ENCODE assay signal across 18 mouse cellular contexts in genomic region chr6:91589181-91589580, GRCm38 (mm10).
DNase-seq lines count a peak whose midpoint lies in the region; ATAC-seq and TF ChIP-seq lines count a peak whose summit lies in the region.
"Had no signal": no experiment of that assay in that cellular context is flagged by ENCODE, and none has a peak within 500 bp of the region (broad histone marks: within the 10 kb centered on the region; RNA-seq: fewer than 3 reads in every experiment).

No protein-coding gene starts in this region.

- no peak for TF ChIP-seq EP300 in stomach, postnatal 0 days (optimal IDR thresholded peaks at IDR 0.05)

- no peak for TF ChIP-seq CTCF in liver, adult 2 months (IDR thresholded peaks at IDR 0.05; ENCODE audit: low read depth, low read length)
- TF ChIP-seq CTCF in kidney, postnatal 0 days (IDR thresholded peaks at IDR 0.05; ENCODE audit: low read depth) = no peak
- TF ChIP-seq CTCF in stomach, postnatal 0 days (IDR thresholded peaks at IDR 0.05; ENCODE audit: low read depth) = no peak

- 64% methylated on average over 4 of the region's 4 CpGs for WGBS in liver, adult 2 months
- WGBS in kidney, postnatal 0 days = 70% methylated on average over 4 of the region's 4 CpGs
- WGBS in stomach, postnatal 0 days = 54% methylated on average over 4 of the region's 4 CpGs

- no peaks in the 10 kb centered on the region for H3K36me3 ChIP-seq in liver, adult 2 months (ENCODE audit: control insufficient read depth, insufficient read depth, low read length)
- H3K36me3 ChIP-seq in kidney, postnatal 0 days (ENCODE audit: insufficient read depth, low read length) = no peaks in the 10 kb centered on the region
- H3K36me3 ChIP-seq in stomach, postnatal 0 days (ENCODE audit: control insufficient read depth, insufficient read depth, low read length) = no peaks in the 10 kb centered on the region
- H3K36me3 ChIP-seq: embryonic facial prominence, embryonic 12.5 days; heart, embryonic 15.5 days; lung, embryonic 15.5 days; neural tube, embryonic 13.5 days had no signal

- peak; percentile 66 for ATAC-seq in kidney, postnatal 0 days (replicated peaks; ENCODE audit: low FRiP score, low read depth)
- ATAC-seq in stomach, postnatal 0 days (ENCODE audit: low FRiP score, low TSS enrichment) = no peak
- ATAC-seq: forebrain, postnatal 0 days; hindbrain, postnatal 0 days had no signal

- H3K79me2 ChIP-seq in liver, adult 2 months (ENCODE audit: control insufficient read depth, insufficient read depth, low read length) = no peaks in the 10 kb centered on the region

- H3K27me3 ChIP-seq in liver, adult 2 months (ENCODE audit: control insufficient read depth, insufficient read depth, low read length) = no peaks in the 10 kb centered on the region
- no peaks in the 10 kb centered on the region for H3K27me3 ChIP-seq in kidney, postnatal 0 days (ENCODE audit: insufficient read depth, low read length)
- no peaks in the 10 kb centered on the region for H3K27me3 ChIP-seq in stomach, postnatal 0 days (ENCODE audit: control insufficient read depth, insufficient read depth, low read length)
- H3K27me3 ChIP-seq: embryonic facial prominence, embryonic 12.5 days; lung, embryonic 15.5 days; neural tube, embryonic 13.5 days had no signal

- H3K9me3 ChIP-seq in kidney, postnatal 0 days (replicated peaks; ENCODE audit: low read length) = no peaks in the 10 kb centered on the region
- no peaks in the 10 kb centered on the region for H3K9me3 ChIP-seq in stomach, postnatal 0 days (ENCODE audit: control insufficient read depth, low read length)
- H3K9me3 ChIP-seq: embryonic facial prominence, embryonic 12.5 days; heart, embryonic 15.5 days; lung, embryonic 15.5 days; neural tube, embryonic 13.5 days had no signal

- no peak for TF ChIP-seq POLR2A in liver, adult 2 months (IDR thresholded peaks at IDR 0.05; ENCODE audit: extremely low read depth, insufficient read depth, low read length)

- DNase-seq in adrenal gland, adult 8-10 months = peak; percentile 58
- no peak for DNase-seq in adrenal gland, adult 18-20 months (ENCODE audit: low spot score in 2 of 2)
- peak; percentile 72 for DNase-seq in liver, adult 2 months (ENCODE audit: extremely low read depth, low read depth, low spot score)
- no peak for DNase-seq in liver
- DNase-seq in kidney, postnatal 0 days (ENCODE audit: low spot score) = no peak
- DNase-seq in lung, postnatal 36 days = peak; percentile 79
- DNase-seq in left cerebral cortex, adult 9 months (ENCODE audit: low spot score in 2 of 2) = no peak
- no peak for DNase-seq in stomach, postnatal 0 days (ENCODE audit: low spot score)
- DNase-seq: cerebellum, adult 8-10 months; forebrain, postnatal 0 days; heart, adult 18-20 months; thymus, postnatal 25 days had no signal

- peaks cover 8% of the 10 kb centered on the region for H3K4me1 ChIP-seq in liver, adult 2 months (ENCODE audit: control insufficient read depth, insufficient read depth, low read length)
- H3K4me1 ChIP-seq in kidney, postnatal 0 days (replicated peaks; ENCODE audit: insufficient read depth, low read length) = no peaks in the 10 kb centered on the region
- 0 out of 2 replicates have a peak, but pooled peaks cover 3% of the 10 kb centered on the region for H3K4me1 ChIP-seq in stomach, postnatal 0 days (replicated peaks; ENCODE audit: control insufficient read depth, insufficient read depth)

- no peak overlapping the region for H3K4me2 ChIP-seq in kidney, postnatal 0 days (ENCODE audit: low read length)
- H3K4me2 ChIP-seq in stomach, postnatal 0 days (replicated peaks; ENCODE audit: low read depth) = no peak overlapping the region
- H3K4me2 ChIP-seq: embryonic facial prominence, embryonic 12.5 days; heart, embryonic 15.5 days; lung, embryonic 15.5 days; midbrain, embryonic 11.5 days; neural tube, embryonic 13.5 days had no signal

- H3K27ac ChIP-seq in liver, adult 2 months (replicated peaks; ENCODE audit: insufficient read depth, low read depth, low read length) = no peak overlapping the region
- H3K27ac ChIP-seq in kidney, postnatal 0 days = no peak overlapping the region
- no peak overlapping the region for H3K27ac ChIP-seq in stomach, postnatal 0 days (replicated peaks)
- H3K27ac ChIP-seq: embryonic facial prominence, embryonic 12.5 days; heart, embryonic 15.5 days; hindbrain, postnatal 0 days; lung, embryonic 15.5 days; neural tube, embryonic 13.5 days had no signal

- H3K4me3 ChIP-seq in liver, adult 2 months (ENCODE audit: insufficient read depth, low read depth, low read length) = no peak overlapping the region
- no peak overlapping the region for H3K4me3 ChIP-seq in kidney, postnatal 0 days (replicated peaks; ENCODE audit: low read depth, low read length)
- H3K4me3 ChIP-seq in stomach, postnatal 0 days (ENCODE audit: low read depth, low read length) = no peak overlapping the region
- H3K4me3 ChIP-seq: embryonic facial prominence, embryonic 12.5 days; heart, embryonic 15.5 days; lung, embryonic 15.5 days; neural tube, embryonic 13.5 days had no signal

- H3K9ac ChIP-seq in liver, adult 2 months (ENCODE audit: low read depth, low read length) = no peak overlapping the region
- H3K9ac ChIP-seq in kidney, postnatal 0 days (ENCODE audit: low read depth, low read length) = no peak overlapping the region
- H3K9ac ChIP-seq in stomach, postnatal 0 days (ENCODE audit: low read length) = no peak overlapping the region
- H3K9ac ChIP-seq: embryonic facial prominence, embryonic 12.5 days; forebrain, postnatal 0 days; heart, embryonic 15.5 days; lung, embryonic 15.5 days; neural tube, embryonic 13.5 days had no signal

Comparison
In these comparisons a context has a peak if more than half of its experiments do, and no peak if none do; other contexts are left out.
1. DNase-seq: peak in adrenal gland, adult 8-10 months (single experiment), liver, adult 2 months (single experiment) and lung, postnatal 36 days (single experiment); none in adrenal gland, adult 18-20 months (0 of 2), liver (single experiment), kidney, postnatal 0 days (single experiment), left cerebral cortex, adult 9 months (0 of 2) and stomach, postnatal 0 days (single experiment).